In genomic region chr14:32161090-32161885, GRCm38 (mm10) we compare ENCODE assay signal across 8 mouse cellular contexts. TPM values are rescaled to one million over a fixed set of nuclear protein-coding genes. Genes with fewer than 3 reads are reported as not detected.
DNase-seq lines count a peak whose midpoint lies in the region; ATAC-seq and TF ChIP-seq lines count a peak whose summit lies in the region.

No protein-coding gene starts in this region.

- TF ChIP-seq CTCF in intestine, postnatal 0 days (IDR thresholded peaks at IDR 0.05; ENCODE audit: low read depth): no peak

- H3K36me3 ChIP-seq in kidney, embryonic 15.5 days: no peaks in the 10 kb centered on the region
- no peaks in the 10 kb centered on the region for H3K36me3 ChIP-seq in embryonic facial prominence, embryonic 10.5 days (replicated peaks)
- H3K36me3 ChIP-seq in intestine, postnatal 0 days (ENCODE audit: control insufficient read depth, insufficient read depth): no peaks in the 10 kb centered on the region; the same call in 1 of the 2 replicates
- no peaks in the 10 kb centered on the region for H3K36me3 ChIP-seq in midbrain, embryonic 16.5 days (ENCODE audit: control insufficient read depth, insufficient read depth, low read length)

- H3K9me3 ChIP-seq in kidney, embryonic 15.5 days (replicated peaks): no peaks in the 10 kb centered on the region
- no peaks in the 10 kb centered on the region for H3K9me3 ChIP-seq in embryonic facial prominence, embryonic 10.5 days
- H3K9me3 ChIP-seq in intestine, postnatal 0 days (ENCODE audit: control insufficient read depth): no peaks in the 10 kb centered on the region
- no peaks in the 10 kb centered on the region for H3K9me3 ChIP-seq in midbrain, embryonic 16.5 days (replicated peaks; ENCODE audit: control insufficient read depth, low read length, poor library complexity, severe bottlenecking)

- no peak for ATAC-seq in kidney, embryonic 15.5 days (replicated peaks; ENCODE audit: low FRiP score)
- ATAC-seq in intestine, postnatal 0 days: peak; percentile 41
- no peak for ATAC-seq in midbrain, embryonic 16.5 days

- H3K4me2 ChIP-seq in kidney, embryonic 15.5 days: peak overlapping the region; percentile 84
- H3K4me2 ChIP-seq in intestine, postnatal 0 days (replicated peaks; ENCODE audit: low read depth): peak overlapping the region; percentile 77
- H3K4me2 ChIP-seq in midbrain, embryonic 16.5 days (ENCODE audit: low read length): peak overlapping the region; percentile 91

- 85% methylated on average over 12 of the region's 12 CpGs for WGBS in kidney, embryonic 15.5 days
- 87% methylated on average over 12 of the region's 12 CpGs for WGBS in embryonic facial prominence, embryonic 10.5 days
- 43% methylated on average over 12 of the region's 12 CpGs for WGBS in intestine, postnatal 0 days
- 90% methylated on average over 12 of the region's 12 CpGs for WGBS in midbrain, embryonic 16.5 days

- no peak overlapping the region for H3K27ac ChIP-seq in kidney, embryonic 15.5 days
- 0 out of 2 replicates have a peak overlapping the region, but pooled peaks have one; percentile 92 for H3K27ac ChIP-seq in embryonic facial prominence, embryonic 10.5 days (replicated peaks)
- H3K27ac ChIP-seq in intestine, postnatal 0 days (ENCODE audit: low read depth, low read length): peak overlapping the region; percentile 99
- no peak overlapping the region for H3K27ac ChIP-seq in midbrain, embryonic 16.5 days (ENCODE audit: low read length)

- no peak for DNase-seq in kidney, adult 8-10 months
- DNase-seq in embryonic facial prominence, embryonic 10.5 days (ENCODE audit: low spot score): no peak
- no peak for DNase-seq in thymus, postnatal 4 days
- no peak for DNase-seq in right cerebral cortex, postnatal 10 days (ENCODE audit: low spot score in 2 of 2)
- no peak for DNase-seq in urinary bladder, postnatal 25 days (ENCODE audit: low spot score)

- peak overlapping the region; percentile 96 for H3K4me3 ChIP-seq in kidney, embryonic 15.5 days (replicated peaks)
- H3K4me3 ChIP-seq in embryonic facial prominence, embryonic 10.5 days: peak overlapping the region; percentile 92
- H3K4me3 ChIP-seq in intestine, postnatal 0 days (ENCODE audit: low read depth, low read length): peak overlapping the region; percentile 88
- H3K4me3 ChIP-seq in midbrain, embryonic 16.5 days (ENCODE audit: low read depth, low read length): no peak overlapping the region

- peaks cover 42% of the 10 kb centered on the region for H3K4me1 ChIP-seq in kidney, embryonic 15.5 days
- H3K4me1 ChIP-seq in embryonic facial prominence, embryonic 10.5 days: peaks cover 39% of the 10 kb centered on the region
- no peaks in the 10 kb centered on the region for H3K4me1 ChIP-seq in intestine, postnatal 0 days (replicated peaks; ENCODE audit: control insufficient read depth, insufficient read depth, low read length)
- peaks cover 31% of the 10 kb centered on the region for H3K4me1 ChIP-seq in midbrain, embryonic 16.5 days (ENCODE audit: control insufficient read depth, insufficient read depth, low read length)

- H3K27me3 ChIP-seq in kidney, embryonic 15.5 days: no peaks in the 10 kb centered on the region
- no peaks in the 10 kb centered on the region for H3K27me3 ChIP-seq in embryonic facial prominence, embryonic 10.5 days (replicated peaks; ENCODE audit: low read depth, poor library complexity, severe bottlenecking)
- no peaks in the 10 kb centered on the region for H3K27me3 ChIP-seq in intestine, postnatal 0 days (replicated peaks; ENCODE audit: control insufficient read depth, insufficient read depth, low read length)
- no peaks in the 10 kb centered on the region for H3K27me3 ChIP-seq in midbrain, embryonic 16.5 days (ENCODE audit: control insufficient read depth, insufficient read depth, low read depth, low read length)

- H3K9ac ChIP-seq in kidney, embryonic 15.5 days: peak overlapping the region; percentile 91
- peak overlapping the region; percentile 31 for H3K9ac ChIP-seq in intestine, postnatal 0 days (ENCODE audit: low read depth, low read length)
- H3K9ac ChIP-seq in midbrain, embryonic 16.5 days (ENCODE audit: low read depth, low read length): 0 out of 2 replicates have a peak overlapping the region, but pooled peaks have one; percentile 100

RNA-seq across cellular contexts. Expression of gene Ncoa4, which starts 1.6 kb away (rescaled TPM):
- 107 and 110 TPM in 2 replicates for polyA plus RNA-seq in kidney, embryonic 15.5 days (2015; fragmentation: Nextera tagmentation; extraction: Ambion mirVana)
- polyA plus RNA-seq in embryonic facial prominence, embryonic 10.5 days (2016; fragmentation: Nextera tagmentation; extraction: Ambion mirVana): 67.0 and 70.7 TPM in 2 replicates
- polyA plus RNA-seq in intestine, postnatal 0 days (2015; fragmentation: Nextera tagmentation; extraction: Ambion mirVana): 239 and 254 TPM in 2 replicates
- polyA plus RNA-seq in midbrain, embryonic 16.5 days (2015; fragmentation: Nextera tagmentation; extraction: Ambion mirVana): 107 and 110 TPM in 2 replicates

RNA-seq across cellular contexts. Expression of gene Msmb, which starts 19.5 kb away (rescaled TPM):
- not detected in 2 replicates for polyA plus RNA-seq in kidney, embryonic 15.5 days (2015; fragmentation: Nextera tagmentation; extraction: Ambion mirVana)
- not detected in 2 replicates for polyA plus RNA-seq in embryonic facial prominence, embryonic 10.5 days (2016; fragmentation: Nextera tagmentation; extraction: Ambion mirVana)
- polyA plus RNA-seq in intestine, postnatal 0 days (2015; fragmentation: Nextera tagmentation; extraction: Ambion mirVana): not detected in 2 replicates
- polyA plus RNA-seq in midbrain, embryonic 16.5 days (2015; fragmentation: Nextera tagmentation; extraction: Ambion mirVana): not detected in 2 replicates

RNA-seq across cellular contexts. Expression of gene Timm23, which starts 40.4 kb away (rescaled TPM):
- polyA plus RNA-seq in kidney, embryonic 15.5 days (2015; fragmentation: Nextera tagmentation; extraction: Ambion mirVana): 300 and 306 TPM in 2 replicates
- 355 and 365 TPM in 2 replicates for polyA plus RNA-seq in embryonic facial prominence, embryonic 10.5 days (2016; fragmentation: Nextera tagmentation; extraction: Ambion mirVana)
- 196 and 209 TPM in 2 replicates for polyA plus RNA-seq in intestine, postnatal 0 days (2015; fragmentation: Nextera tagmentation; extraction: Ambion mirVana)
- 205 and 214 TPM in 2 replicates for polyA plus RNA-seq in midbrain, embryonic 16.5 days (2015; fragmentation: Nextera tagmentation; extraction: Ambion mirVana)

RNA-seq across cellular contexts. Expression of gene Parg, which starts 40.5 kb away (rescaled TPM):
- polyA plus RNA-seq in kidney, embryonic 15.5 days (2015; fragmentation: Nextera tagmentation; extraction: Ambion mirVana): 46.2 and 48.1 TPM in 2 replicates
- 47.5 and 51.2 TPM in 2 replicates for polyA plus RNA-seq in embryonic facial prominence, embryonic 10.5 days (2016; fragmentation: Nextera tagmentation; extraction: Ambion mirVana)
- 15.7 and 19.7 TPM in 2 replicates for polyA plus RNA-seq in intestine, postnatal 0 days (2015; fragmentation: Nextera tagmentation; extraction: Ambion mirVana)
- polyA plus RNA-seq in midbrain, embryonic 16.5 days (2015; fragmentation: Nextera tagmentation; extraction: Ambion mirVana): 31.1 and 34.5 TPM in 2 replicates

Comparison
In these comparisons a context has a peak if more than half of its experiments do, and no peak if none do; other contexts are left out.
1. H3K27ac ChIP-seq: peak in embryonic facial prominence, embryonic 10.5 days (single experiment) and intestine, postnatal 0 days (single experiment); none in kidney, embryonic 15.5 days (single experiment) and midbrain, embryonic 16.5 days (single experiment).
2. H3K9ac ChIP-seq: peak in every context shown above with its lines; median percentile 100 in midbrain, embryonic 16.5 days; 91 in kidney, embryonic 15.5 days; 31 in intestine, postnatal 0 days.
3. Peak in every context shown above with its lines, with median percentiles within 50 percentile points of each other: H3K4me2 ChIP-seq.